Mouse (Mus musculus) urinary bladder, adult 2 months (tissue): ENCODE measurements around the gene Zfp518a. TPM values are rescaled to one million over a fixed set of nuclear protein-coding genes. Genes with fewer than 3 reads are reported as not detected.
A peak's percentile ranks its signal among the peaks of the same experiment; 100 is the strongest.

Experiments
- DNase-seq: peaks from one replicate; pipeline ENCODE4 v3.0.0; 2022; ENCODE audit warnings: low spot score
- polyA plus RNA-seq: library from polyadenylated mRNA; depleted of rRNA; stranded (reverse); fragments of >200 nt; gene quantifications from 2 replicates; pipeline ENCODE4 v1.2.3, GENCODE M21; 2012; rRNA removed

Zfp518a gene
- 6.4 and 7.3 TPM in 2 replicates for polyA plus RNA-seq

DNA sequence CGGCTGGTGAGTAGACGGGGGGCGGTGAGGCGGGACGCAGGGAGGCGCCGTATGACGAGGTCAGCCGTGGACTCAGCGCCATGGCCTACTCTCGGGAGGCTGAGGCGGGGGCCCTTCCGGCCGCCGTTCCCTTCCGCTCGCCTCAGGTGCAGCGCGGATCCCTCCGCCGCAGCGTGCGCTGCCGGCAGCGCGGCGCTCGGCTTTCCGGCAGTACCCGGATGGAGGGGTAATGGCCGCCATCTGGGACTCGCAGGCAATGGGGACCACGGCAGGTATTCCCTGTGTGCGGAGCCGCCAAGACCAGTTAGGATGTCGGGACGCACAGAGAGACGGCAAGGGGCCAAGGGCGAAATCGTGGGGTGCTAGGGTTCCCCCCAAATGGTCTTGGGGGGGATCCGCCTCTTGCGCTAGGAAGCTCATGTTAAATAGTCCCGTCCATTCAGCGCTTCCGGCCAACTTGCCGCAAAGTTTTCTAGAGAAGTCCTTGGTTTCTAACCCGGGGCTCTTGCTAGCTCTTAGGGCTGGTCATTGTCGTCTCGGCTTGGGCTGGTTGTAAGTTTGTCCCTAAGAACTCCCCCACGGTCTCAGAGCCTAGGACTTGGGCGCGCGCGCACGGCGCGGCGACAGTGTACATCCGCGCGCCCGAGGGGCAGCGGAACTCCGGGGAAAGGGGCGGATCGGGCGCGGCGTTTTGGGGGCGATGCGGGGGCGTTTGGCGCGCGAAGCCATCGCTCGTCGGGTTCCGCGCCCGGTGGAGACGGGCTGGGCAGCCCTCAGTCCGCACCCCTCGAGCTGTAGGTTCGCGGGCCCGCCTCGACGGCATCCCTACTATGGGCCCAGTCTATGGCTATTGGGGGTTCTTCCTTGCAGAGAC lies at the start of gene Zfp518a:
Gene Zfp518a (plus strand): TSS at position 187 of the 874 bp plus-strand sequence.
- peak; percentile 91 for DNase-seq

DNA sequence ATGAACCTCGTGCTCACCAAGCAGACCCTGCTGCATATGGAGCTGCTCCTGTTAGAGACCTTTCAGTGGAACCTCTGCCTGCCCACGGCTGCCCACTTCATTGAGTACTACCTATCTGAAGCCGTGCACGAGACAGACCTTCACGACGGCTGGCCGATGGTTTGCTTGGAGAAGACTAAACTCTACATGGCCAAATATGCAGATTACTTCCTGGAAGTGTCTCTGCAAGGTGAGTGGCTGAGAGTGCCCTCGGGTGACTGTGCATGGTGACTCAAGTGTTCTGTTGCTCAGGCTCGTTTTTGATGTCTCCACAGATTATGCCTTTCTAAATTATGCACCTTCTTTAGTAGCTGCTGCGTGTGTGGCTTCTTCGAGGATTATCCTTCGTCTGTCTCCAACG lies 49.8 kb upstream of the Zfp518a start:
- no peak for DNase-seq

DNA sequence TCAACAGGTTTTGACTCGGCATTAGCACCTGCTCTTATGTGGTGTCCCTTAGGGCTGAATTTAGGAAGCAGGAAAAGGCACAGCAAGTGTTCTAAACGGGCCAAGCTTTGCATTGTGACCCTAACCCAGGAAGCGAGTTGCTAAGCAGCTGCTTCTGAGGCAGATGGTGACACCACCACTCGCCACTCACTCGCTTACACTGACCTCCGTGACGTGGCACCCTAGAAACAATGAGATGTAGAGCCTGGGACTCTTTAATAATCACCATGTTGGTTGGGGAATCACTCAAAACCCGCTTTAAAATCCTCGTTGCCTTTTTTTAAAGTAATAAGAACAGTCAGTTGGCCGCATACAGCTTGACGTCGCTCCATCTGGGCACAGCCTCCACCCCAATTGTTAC lies 45.1 kb upstream of the Zfp518a start:
- DNase-seq, result no peak

DNA sequence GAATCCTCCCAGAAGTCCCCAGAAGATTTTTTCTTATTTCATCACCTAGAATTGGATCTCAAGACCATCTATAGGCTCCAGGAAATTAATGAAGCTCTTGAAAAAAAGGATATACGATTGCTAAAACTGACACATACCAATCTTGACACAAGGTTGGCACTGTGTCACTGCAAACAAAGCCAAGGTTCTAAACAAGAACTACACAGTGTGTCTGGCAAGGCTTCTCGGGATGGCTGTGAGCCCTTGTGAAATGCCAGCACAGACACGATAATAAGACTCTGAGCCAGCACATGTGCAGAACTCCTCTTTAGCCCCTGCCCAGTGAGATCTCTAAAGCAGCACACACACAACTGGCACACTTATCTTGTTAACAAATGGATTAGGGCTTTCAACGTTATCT lies 35.0 kb upstream of the Zfp518a start:
- DNase-seq, result no peak

DNA sequence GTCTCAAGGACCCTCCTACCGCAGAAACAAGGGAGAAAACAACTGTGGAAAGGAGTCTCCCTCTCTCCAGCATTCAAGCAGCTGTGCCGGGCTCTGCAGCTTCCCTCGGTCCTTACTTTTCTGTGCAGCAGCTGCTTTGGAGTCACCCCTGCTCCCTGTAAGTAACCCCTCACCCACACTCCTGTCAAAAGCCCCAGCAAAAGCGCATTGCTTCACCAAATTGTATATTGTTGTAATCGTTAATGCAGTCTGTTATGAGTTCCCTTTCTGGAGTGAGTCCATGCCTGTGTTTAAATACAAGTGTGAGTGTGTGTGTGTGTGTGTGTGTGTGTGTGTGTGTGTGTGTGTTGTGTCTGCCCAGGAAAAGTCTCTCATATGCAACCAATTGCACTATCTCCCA lies 26.2 kb upstream of the Zfp518a start:
- no peak for DNase-seq

DNA sequence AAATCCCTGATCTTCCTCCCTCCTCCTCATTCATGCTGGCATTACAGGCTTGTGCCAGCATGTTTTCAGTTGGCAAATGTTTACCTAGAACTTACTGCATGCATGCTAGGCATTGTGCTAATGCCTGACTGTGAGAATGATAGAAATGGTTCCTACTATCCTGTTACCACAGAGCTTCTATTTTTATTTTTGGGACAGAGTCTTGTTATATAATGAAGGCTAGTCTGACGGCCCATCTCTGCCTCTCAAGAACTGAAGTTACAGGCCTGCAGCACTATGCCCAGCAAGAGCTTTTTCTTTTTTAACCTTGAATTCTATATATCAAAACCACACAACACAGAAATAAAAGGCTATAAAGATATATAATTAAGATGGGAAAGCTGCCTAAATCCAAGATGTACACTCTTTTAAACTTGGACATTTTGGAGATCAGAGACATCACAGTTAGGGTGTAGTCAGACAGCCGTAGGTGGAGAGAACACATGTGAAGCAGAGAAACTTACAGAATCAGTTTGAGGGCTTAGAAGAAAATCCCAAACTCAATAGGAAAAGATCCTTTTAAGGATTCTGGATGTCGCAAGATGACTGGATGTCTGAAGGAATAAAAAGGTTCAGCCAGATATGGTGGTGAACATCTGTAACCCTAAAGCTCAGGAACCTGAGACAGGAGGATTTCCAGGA lies 24.9 kb upstream of the Zfp518a start:
- no peak for DNase-seq

DNA sequence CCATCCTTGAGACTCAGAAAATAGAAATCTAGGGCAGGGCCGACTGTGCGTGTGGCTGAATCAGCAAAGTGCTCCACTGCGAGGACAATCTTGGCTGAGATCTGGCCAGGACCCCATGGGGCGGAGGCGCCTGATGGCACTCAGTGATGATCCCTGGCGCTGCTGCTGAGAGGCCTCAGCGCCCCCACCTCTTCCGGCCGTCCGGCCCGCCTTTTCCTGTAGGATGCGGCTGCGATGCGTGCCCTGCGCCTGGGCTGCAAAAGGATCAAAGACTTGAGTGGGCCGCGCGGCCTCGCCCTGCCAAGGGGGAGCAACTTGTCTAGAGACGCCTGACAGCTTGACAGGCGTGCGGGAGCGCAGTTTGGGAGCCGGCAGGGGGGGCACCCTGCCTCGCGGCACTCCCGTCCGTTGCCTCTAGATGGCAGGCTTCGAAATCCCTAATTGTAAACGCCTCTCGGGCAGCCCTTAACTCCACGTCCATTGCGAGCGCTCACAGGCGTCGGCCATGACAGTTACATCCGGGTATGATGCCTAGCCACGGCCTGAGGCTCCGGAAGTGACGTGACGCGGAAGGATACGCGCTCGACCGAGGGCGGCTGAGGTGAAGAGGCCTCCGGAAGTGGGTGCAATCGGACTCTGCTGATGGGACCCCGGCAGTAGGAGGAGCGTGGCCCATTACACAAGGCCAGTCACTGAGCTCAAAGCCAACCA lies 21.4 kb upstream of the Zfp518a start:
- peak; percentile 59 for DNase-seq

DNA sequence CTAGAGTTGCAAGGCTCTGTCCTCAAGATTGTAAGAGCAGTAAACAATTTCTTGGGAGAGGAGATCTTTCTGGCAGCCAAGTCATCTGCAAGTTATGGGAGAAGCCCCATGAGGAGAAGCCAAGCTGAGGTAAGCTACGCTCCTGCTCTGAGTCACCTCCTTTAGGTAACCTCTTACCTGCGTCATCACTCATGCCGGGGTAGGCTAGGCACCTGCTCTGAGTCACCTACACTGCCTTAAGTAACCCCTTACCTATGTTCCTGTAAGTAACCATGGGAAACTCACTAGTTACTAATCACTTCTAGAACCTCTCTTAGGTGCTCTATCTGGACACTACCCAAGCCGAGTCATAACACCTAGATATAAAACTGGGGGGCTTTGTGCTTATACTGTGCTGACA lies 12.8 kb upstream of the Zfp518a start:
- no peak for DNase-seq

DNA sequence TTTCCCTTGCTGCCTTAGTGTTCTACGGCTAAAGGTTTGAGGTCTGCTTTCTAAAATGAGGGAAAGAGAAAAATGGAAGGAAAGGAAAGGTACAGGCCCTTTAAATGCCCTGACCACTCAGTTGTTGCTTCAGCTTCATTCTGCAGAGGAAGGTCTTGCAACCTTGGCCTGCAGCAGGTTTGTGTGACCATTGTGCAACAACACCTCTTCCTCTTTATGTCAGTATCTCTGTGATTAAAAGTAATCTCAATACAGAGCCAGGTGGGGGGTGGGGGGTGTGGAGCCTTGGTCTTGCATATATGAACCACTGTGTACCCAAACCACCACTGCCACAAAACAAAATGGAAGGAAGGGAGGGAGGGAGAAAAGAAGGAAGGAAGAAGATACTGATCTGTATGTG lies 5.6 kb upstream of the Zfp518a start:
- DNase-seq, result no peak

DNA sequence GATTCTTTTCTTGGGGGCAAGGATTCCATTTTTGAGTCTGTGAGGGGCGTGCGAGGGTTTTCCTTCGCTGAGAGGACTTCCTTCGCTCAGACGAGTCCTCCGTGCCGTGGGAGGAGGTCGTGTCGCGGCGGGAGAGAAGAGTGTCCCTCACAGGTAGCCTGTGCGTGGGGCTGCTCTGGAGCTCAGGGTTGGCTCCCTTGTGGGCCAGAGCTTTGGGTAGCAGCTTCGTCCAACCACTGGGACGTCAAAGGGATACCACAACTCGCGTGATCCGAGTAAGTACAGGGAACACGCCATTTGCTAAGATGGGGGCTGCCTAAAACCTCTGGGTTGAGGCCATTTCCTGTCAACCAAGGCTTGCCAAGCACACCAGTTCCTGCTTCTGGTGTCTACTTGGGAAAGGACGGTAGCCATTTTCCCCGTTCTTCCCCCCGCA lies 416 bp upstream of the Zfp518a start:
- no peak for DNase-seq

DNA sequence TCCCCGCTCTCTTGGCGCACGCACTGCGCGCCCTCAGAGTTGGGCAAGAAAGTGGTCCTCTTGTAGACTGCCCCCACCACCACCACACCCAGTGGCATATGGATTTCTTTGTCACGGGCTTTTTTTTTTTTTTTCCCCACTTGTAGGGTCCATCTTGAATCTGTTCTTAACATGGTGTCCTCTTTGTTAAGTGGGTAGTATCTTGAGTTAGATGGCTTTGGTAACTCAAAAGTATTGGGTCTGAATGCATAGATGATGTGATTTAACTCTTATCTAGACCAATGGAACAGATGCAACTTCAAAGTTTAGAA lies 843 bp downstream of the Zfp518a start:
- no peak for DNase-seq

DNA sequence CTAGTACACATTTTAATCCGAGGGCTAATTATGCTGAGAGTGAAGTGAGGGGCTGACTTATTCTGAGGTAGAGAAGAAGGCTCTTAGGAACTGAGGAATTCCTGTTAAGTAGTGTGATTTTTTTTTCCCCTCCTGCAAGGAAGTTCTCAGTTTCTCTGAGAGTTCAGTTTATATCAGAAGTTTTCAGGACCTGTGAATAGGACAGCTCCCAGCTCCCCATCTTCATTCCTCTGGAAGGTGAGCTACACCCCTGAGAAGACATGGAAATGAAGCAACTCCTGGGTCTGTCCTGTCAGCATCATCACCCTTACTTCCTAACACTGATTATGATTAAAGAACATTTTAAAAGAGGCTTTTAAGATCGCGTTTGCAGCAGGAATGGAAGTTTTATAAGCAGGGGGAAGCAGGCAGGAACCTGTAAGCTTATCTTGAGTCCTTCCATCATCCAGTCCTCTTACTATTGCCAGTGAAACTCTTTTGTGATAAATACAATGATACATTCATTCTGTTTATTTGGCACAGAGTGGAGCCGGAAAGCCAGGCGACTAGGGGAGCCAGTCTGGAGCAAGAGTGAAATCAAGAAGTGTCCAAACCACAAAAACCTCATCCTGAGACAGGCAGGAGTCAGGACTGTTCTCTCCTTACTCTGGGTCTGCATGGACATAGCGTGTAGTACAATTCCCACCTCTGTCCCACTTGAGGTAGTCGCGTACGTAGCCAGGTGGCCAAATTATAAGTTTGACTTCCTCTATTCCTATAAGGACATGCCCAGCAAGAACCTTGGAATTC lies 37.3 kb downstream of the Zfp518a start:
- DNase-seq, result no peak

DNA sequence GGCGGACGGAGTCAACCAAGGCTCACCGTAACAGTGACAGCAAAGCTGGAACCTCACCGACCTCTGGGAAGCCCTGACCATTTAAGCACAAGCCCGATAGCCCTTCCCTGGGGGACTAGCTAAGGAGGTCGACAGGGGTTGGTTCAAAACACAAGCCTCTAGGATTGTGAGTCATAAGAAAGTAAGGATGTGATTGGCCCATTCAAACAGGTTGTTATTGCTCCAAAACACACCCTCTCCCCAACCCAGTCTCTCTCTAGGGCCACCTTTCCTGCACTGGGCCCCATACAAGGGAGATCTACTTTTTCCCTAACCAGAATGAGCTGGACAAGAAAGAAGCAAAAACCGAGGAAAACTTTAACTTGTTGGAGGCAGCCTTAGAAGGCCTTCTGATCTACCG lies 40.9 kb downstream of the Zfp518a start:
- no peak for DNase-seq

DNA sequence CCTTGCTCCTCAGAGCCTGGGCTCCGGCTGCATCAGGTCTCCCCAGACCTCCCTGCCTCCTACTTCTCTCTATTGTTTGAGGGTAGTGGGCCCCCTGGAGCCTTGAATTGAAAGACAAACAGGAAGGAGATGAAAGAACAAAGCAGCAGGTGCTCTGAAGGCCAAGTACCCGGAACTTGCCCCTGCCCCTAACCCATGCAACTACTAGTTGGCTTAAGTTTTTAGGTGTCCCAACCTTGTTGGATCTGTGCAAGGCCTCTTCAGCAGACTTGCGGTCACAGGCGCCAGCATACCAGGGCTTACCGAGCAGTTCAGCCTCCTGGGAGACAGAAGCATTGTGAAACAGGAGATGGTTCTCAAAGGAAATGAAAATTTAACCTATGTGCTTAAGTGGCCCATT lies 41.5 kb downstream of the Zfp518a start:
- no peak for DNase-seq

DNA sequence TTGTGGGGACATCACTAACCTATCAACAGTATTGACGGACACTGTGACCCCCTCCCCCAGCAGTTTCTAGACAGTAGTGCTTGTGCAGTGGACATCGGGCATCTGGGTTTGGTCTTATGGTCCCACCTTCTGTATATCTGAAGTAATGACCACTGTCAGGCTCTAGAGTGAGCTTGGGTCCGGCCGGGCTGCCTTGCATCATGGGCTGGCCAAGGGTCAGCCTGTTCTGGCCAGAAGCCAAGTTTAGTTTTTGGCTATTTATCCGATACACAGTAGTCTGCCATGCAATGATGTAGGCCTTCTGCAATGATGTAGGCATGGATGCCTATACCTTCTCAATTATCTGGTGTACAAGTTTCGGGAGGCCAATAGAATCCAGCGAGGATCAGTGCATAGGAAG lies 49.0 kb downstream of the Zfp518a start:
- DNase-seq, result no peak

DNA sequence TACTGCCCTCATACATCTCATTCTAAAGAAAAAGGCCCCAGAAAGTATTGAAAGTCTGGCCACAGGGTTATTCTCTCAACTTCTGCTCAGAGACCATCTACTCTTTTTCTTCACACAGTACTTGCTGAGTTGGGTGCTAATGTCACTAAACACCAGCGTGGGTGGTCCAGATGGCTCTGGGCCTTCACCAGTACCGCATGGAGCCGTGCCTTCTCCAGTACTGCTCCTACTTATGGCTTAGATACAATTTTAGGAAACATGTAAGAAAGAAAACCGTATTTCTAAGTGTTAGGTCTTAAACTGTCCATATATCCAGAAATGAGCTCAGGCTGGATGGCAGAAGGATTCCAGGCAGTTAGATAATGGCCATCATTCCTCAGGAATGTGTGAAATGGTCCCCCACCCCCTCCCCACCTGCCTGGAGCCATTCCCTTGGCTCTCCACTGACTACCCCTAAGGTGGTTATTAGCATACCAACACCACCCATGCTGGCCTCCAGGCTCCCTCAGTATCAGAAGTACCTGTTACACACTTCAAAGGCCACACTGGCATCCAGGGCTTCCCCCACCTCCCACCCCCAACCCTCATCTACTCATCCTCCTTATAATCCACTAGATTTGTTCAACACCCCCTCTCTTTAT lies 52.6 kb downstream of the Zfp518a start:
- DNase-seq, result no peak

DNA sequence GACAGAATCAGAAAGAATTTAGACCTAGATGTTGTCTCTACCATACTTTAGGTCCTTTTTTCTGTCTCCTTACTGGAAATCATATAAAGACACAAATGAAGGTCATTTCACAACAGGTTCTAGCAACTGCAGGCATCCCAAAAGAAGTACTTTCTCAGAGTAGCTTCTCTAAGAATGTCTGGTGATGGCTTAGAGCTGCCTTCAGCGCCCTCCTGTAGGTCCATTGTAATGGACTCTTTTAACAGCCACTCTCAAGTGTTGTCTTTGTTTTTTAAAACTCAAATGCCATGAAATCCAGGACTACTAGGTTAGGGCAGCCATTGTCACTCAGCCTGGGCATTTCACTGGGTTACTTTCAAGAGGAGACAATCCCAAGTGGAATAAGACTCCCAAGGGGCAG lies 64.5 kb downstream of the Zfp518a start:
- no peak for DNase-seq

DNA sequence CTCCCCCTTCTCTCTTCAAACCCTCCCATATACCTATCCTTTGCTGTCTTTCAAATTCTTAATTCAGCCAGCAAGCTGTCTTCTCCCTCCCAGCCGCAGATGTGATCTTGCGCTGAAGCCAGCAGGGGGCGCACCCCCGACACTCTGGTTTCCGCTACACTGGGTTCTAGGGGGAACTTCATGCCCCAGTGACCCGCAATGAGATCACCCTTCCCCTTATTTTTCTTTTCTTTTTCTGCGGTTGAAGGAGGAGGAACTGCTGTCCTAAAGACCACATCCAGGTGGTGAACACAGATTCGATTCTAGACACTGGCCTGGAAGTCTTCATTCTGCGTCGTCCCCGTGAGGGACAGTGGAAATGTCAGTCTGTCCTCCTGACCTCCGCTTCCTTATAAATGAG lies 68.5 kb downstream of the Zfp518a start:
- DNase-seq, result peak; percentile 33

DNA sequence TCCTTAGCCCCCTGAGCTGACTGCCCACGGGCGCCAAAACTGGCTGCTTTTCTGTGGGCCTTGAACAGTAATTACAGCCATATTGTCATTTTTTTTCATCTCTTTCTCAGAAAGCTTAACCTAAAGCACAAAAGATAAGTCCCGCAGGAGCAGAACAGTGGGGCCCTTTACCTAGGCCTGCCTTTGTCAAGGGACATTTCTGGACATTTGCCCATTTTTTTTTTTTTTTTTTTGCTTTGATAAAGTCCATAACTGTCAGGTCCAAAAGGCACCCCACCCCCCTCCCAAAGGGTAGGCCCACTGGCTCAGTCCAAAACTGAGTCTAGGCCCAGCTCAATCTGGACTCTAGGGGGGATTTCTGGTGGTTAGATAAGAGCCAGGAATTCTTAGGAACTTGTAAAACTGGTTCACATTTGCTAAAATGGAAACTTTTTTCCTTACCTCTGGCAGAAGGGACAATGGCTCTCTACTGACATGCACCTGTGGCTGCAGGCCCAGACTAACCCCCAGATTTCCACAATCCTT lies 69.9 kb downstream of the Zfp518a start:
- DNase-seq, result no peak

DNA sequence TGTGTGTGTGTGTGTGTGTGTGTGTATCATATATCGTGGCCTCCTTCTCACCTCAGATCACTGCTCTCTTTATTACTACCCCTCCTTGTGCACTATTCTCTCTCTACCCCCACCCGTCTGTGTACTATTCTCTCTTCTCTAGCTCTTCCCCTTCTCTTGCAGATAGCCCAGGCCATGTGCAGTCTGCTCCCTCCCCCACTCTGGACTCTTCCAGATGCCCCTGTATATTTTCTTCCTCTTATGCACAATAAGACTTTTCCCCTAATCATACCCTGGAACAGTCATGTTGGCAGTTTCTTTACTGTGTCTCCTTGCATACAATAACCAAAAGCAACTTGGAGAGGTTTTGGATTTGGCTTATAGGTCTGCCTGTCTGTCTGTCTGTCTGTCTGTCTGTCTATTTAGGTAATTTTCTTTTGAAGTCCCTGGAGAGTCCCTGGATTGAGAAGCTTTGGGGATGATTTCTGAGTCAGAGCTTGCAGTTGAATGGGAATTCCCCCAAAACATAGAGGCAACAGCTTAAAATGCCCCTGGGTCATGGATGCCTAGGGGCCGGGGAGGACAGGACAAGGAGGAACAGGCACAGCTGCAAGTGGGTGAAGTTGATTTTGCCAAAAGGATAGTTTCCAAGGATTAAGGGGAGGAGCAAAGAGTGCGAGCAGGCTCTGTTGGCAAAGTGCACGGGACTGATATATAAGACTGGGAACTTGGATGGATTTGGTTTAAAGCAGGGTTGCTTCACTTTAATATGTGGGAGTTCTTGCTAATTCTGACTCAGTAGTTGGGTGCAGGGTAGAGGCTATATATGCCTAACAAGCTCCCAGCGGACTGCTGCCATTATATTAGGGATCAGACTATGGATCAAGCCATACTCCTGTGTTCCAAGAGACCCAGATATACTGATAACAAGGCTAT lies 70.7 kb downstream of the Zfp518a start:
- no peak for DNase-seq
